Mouse (Mus musculus): ENCODE measurements around the gene Lnx2. TPM values are rescaled to one million over a fixed set of nuclear protein-coding genes. Genes with fewer than 3 reads are reported as not detected.
A peak's percentile ranks its signal among the peaks of the same experiment; 100 is the strongest.

Gene Lnx2
- polyA plus RNA-seq, 1 experiment from 2014 or later: 12.8 TPM

- Histone ChIP-seq H3K4me1 (replicated peaks; ENCODE audit: control insufficient read depth, insufficient read depth, low read length) (no peaks in the 10 kb centered on the region), H3K27me3 (replicated peaks; ENCODE audit: control insufficient read depth, insufficient read depth, low read length) (no peaks in the 10 kb centered on the region), H3K9me3 (ENCODE audit: control insufficient read depth, low read length) (no peaks in the 10 kb centered on the region), H3K4me3 (replicated peaks; ENCODE audit: low read length) (no peak overlapping the region), H3K27ac (ENCODE audit: low read length) (no peak overlapping the region), H3K4me2 (ENCODE audit: low read length) (no peak overlapping the region), H3K9ac (replicated peaks; ENCODE audit: low read depth, low read length) (no peak overlapping the region), H3K36me3 (ENCODE audit: control insufficient read depth, insufficient read depth) (no peaks in the 10 kb centered on the region)
- WGBS: 62% methylated on average over 12 of the region's 12 CpGs
- no peak for ATAC-seq
Measured at GRCm38 (mm10) chr5:147034283-147034682, 42.1 kb downstream of the Lnx2 start.

- H3K27ac ChIP-seq (ENCODE audit: low read length): no peak overlapping the region
- H3K9me3 ChIP-seq (ENCODE audit: control insufficient read depth, low read length): no peaks in the 10 kb centered on the region
- H3K4me3 ChIP-seq (replicated peaks; ENCODE audit: low read length): no peak overlapping the region
- WGBS: 92% methylated on average over 13 of the region's 13 CpGs
- H3K9ac ChIP-seq (replicated peaks; ENCODE audit: low read depth, low read length): no peak overlapping the region
- H3K27me3 ChIP-seq (replicated peaks; ENCODE audit: control insufficient read depth, insufficient read depth, low read length): no peaks in the 10 kb centered on the region
- H3K4me1 ChIP-seq (replicated peaks; ENCODE audit: control insufficient read depth, insufficient read depth, low read length): no peaks in the 10 kb centered on the region
- H3K36me3 ChIP-seq (ENCODE audit: control insufficient read depth, insufficient read depth): no peaks in the 10 kb centered on the region; the same call in 1 of the 2 replicates
- no peak for ATAC-seq
- H3K4me2 ChIP-seq (ENCODE audit: low read length): no peak overlapping the region
Measured at GRCm38 (mm10) chr5:147033155-147033554, 43.2 kb downstream of the Lnx2 start.

DNA sequence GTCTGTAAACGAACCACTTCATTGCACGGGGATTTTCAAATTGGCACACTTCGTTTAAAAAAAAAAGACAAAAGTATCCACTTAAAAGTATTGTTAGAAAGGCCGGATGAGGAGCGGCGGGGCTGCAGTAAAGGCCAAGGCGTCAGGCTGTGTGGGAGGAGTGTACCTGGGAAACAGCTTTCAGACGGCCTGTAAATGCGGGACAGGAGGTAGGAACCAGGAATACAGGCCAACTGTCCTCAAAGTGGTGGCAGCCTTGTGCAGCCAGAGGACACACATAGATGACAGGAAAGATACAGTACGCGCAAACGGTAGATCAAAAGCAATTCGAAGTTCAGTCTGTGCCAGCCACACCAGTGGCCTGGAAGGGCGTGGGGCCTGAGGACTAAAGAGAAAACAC, 45.1 kb downstream of the Lnx2 start:
- Histone ChIP-seq H3K4me1 (replicated peaks; ENCODE audit: control insufficient read depth, insufficient read depth, low read length) (no peaks in the 10 kb centered on the region), H3K4me3 (replicated peaks; ENCODE audit: low read length) (no peak overlapping the region), H3K27me3 (replicated peaks; ENCODE audit: control insufficient read depth, insufficient read depth, low read length) (no peaks in the 10 kb centered on the region), H3K27ac (ENCODE audit: low read length) (no peak overlapping the region), H3K4me2 (ENCODE audit: low read length) (no peak overlapping the region), H3K9me3 (ENCODE audit: control insufficient read depth, low read length) (no peaks in the 10 kb centered on the region), H3K36me3 (ENCODE audit: control insufficient read depth, insufficient read depth) (peaks cover 3% of the 10 kb centered on the region; the same call in 1 of the 2 replicates), H3K9ac (replicated peaks; ENCODE audit: low read depth, low read length) (no peak overlapping the region)
- ATAC-seq: no peak
- 65% methylated on average over 14 of the region's 14 CpGs for WGBS

GRCm38 (mm10) chr5:147024331-147025034, 51.9 kb downstream of the Lnx2 start:
- no peaks in the 10 kb centered on the region for H3K9me3 ChIP-seq (ENCODE audit: control insufficient read depth, low read length)
- peaks cover 3% of the 10 kb centered on the region; the same call in 1 of the 2 replicates for H3K36me3 ChIP-seq (ENCODE audit: control insufficient read depth, insufficient read depth)
- H3K9ac ChIP-seq (replicated peaks; ENCODE audit: low read depth, low read length): no peak overlapping the region
- no peak overlapping the region for H3K4me2 ChIP-seq (ENCODE audit: low read length)
- H3K4me1 ChIP-seq (replicated peaks; ENCODE audit: control insufficient read depth, insufficient read depth, low read length): no peaks in the 10 kb centered on the region
- 81% methylated on average over 24 of the region's 24 CpGs for WGBS
- H3K27ac ChIP-seq (ENCODE audit: low read length): no peak overlapping the region
- no peak overlapping the region for H3K4me3 ChIP-seq (replicated peaks; ENCODE audit: low read length)
- no peak for ATAC-seq
- no peaks in the 10 kb centered on the region for H3K27me3 ChIP-seq (replicated peaks; ENCODE audit: control insufficient read depth, insufficient read depth, low read length)

DNA sequence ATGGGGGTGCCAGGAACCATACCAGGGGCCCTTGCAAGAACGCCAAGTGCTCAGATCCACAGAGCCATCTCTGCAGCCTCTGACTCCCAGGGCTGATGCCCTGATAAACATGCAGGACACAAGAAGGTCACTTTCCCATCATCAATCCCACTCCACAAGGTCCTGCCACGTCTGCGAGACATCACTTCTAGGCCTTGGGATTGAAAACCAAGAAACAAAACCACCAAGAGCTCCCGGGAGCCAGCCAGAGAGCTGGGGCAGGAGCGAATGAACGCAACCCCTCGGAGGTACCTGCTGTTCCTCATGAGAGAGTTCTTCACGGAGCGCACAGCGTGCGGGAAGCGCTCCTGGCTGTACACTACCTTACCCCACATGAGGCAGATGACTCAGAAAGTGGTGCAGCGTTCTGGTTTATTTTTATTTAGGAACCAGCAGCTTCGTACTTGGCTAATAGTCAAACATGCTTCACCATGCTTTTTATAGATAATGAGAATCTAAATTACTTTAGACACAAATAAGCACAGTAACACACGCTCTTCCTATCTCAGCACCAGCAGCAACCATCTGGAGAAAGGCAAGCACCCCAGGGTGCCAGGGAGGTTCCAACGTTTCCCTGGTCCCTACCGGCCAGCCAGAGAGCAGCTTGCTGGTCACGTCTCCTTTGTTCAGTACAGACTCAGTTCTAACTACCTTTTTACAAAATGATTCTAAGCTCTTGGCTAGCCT, 53.0 kb downstream of the Lnx2 start:
- Histone ChIP-seq H3K4me2 (ENCODE audit: low read length) (no peak overlapping the region), H3K9me3 (ENCODE audit: control insufficient read depth, low read length) (no peaks in the 10 kb centered on the region), H3K27me3 (replicated peaks; ENCODE audit: control insufficient read depth, insufficient read depth, low read length) (no peaks in the 10 kb centered on the region), H3K4me1 (replicated peaks; ENCODE audit: control insufficient read depth, insufficient read depth, low read length) (no peaks in the 10 kb centered on the region), H3K27ac (ENCODE audit: low read length) (no peak overlapping the region), H3K4me3 (replicated peaks; ENCODE audit: low read length) (no peak overlapping the region), H3K36me3 (ENCODE audit: control insufficient read depth, insufficient read depth) (peaks cover 4% of the 10 kb centered on the region; the same call in 1 of the 2 replicates), H3K9ac (replicated peaks; ENCODE audit: low read depth, low read length) (no peak overlapping the region)
- WGBS: 86% methylated on average over 18 of the region's 18 CpGs
- ATAC-seq: no peak

DNA sequence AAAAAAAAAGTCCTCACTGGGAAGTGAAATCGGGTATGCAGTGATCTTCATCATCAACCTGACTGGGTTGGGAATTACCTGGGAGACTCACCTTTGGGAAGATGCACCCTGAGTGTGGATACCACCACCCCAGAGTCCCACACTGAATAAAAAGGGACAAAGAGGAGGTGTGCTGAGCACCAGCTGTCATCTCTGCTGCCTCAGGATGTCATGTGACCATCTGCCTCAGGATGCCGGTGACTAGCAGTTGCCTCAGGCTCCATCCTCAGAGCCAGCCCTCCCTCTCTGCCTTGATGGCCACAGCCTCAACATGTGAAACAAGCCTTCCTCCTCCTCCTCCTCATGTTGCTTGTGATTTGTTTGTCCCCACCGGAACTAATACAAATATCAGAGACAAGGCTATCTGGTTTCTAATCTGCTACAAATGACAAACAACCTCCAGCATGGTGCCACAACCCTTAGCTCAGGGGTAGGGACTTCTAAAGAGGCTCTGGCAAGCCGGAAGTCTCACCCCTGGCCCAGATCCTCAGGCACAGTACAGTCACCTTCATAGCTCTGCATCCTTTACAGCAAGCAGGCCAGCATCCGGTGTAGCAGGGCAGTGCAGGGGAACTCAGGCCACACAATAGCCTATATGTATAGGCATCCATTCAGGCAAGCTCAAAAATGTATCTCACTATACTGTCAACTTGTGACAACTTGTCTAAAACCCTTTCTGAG, 54.7 kb downstream of the Lnx2 start:
- H3K9ac ChIP-seq (replicated peaks; ENCODE audit: low read depth, low read length): no peak overlapping the region
- no peak for ATAC-seq
- H3K36me3 ChIP-seq (ENCODE audit: control insufficient read depth, insufficient read depth): 0 out of 2 replicates have a peak, but pooled peaks cover 3% of the 10 kb centered on the region
- WGBS: 79% methylated on average over 5 of the region's 5 CpGs
- no peaks in the 10 kb centered on the region for H3K9me3 ChIP-seq (ENCODE audit: control insufficient read depth, low read length)
- H3K4me3 ChIP-seq (replicated peaks; ENCODE audit: low read length): no peak overlapping the region
- H3K4me1 ChIP-seq (replicated peaks; ENCODE audit: control insufficient read depth, insufficient read depth, low read length): no peaks in the 10 kb centered on the region
- no peaks in the 10 kb centered on the region for H3K27me3 ChIP-seq (replicated peaks; ENCODE audit: control insufficient read depth, insufficient read depth, low read length)
- H3K27ac ChIP-seq (ENCODE audit: low read length): no peak overlapping the region
- no peak overlapping the region for H3K4me2 ChIP-seq (ENCODE audit: low read length)

DNA sequence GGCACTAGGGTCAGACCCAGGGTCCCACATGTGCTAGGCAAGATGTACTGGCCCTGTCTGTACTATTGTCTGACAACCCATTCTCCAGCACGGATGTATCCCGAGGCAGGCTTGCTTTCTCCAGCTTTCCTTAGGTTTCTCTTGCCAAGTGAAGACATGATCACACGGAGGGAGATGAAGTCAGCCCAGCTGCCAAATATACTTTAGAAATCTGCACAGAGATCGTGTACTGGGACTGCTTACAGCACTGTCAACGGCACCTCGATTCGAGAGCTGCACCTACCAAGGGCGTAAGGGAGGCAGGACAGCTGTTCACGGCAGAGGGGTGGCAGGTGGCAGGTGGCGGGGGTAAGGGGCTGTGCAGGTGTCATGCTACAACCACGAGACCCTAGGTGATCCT, 55.8 kb downstream of the Lnx2 start:
- Histone ChIP-seq H3K9ac (replicated peaks; ENCODE audit: low read depth, low read length) (no peak overlapping the region), H3K27ac (ENCODE audit: low read length) (no peak overlapping the region), H3K36me3 (ENCODE audit: control insufficient read depth, insufficient read depth) (0 out of 2 replicates have a peak, but pooled peaks cover 3% of the 10 kb centered on the region), H3K27me3 (replicated peaks; ENCODE audit: control insufficient read depth, insufficient read depth, low read length) (no peaks in the 10 kb centered on the region), H3K4me2 (ENCODE audit: low read length) (no peak overlapping the region), H3K9me3 (ENCODE audit: control insufficient read depth, low read length) (no peaks in the 10 kb centered on the region), H3K4me3 (replicated peaks; ENCODE audit: low read length) (no peak overlapping the region), H3K4me1 (replicated peaks; ENCODE audit: control insufficient read depth, insufficient read depth, low read length) (no peaks in the 10 kb centered on the region)
- 77% methylated on average over 11 of the region's 11 CpGs for WGBS
- ATAC-seq: 0 out of 2 replicates have a peak, but pooled peaks have one; percentile 18

DNA sequence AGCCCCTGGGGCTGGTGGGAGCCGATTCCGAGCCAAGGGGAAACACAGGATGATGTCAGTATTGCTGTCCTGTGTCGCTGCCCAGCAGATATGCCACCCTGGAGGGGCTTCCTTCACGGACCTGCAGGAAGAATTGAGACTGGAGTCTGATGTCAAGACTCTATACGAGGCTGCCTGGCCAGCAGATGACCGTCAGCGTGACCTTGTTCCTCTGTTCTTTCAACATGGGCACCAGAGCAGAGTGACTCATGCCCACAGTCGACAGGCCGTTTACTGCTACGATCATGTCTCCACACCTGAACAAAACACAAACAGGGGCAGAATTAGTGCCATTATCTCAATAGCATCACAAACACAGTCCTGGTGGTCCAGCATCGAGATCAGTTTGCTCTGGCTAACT, 57.6 kb downstream of the Lnx2 start:
- Histone ChIP-seq H3K27ac (ENCODE audit: low read length) (no peak overlapping the region), H3K9me3 (ENCODE audit: control insufficient read depth, low read length) (no peaks in the 10 kb centered on the region), H3K4me2 (ENCODE audit: low read length) (no peak overlapping the region), H3K4me1 (replicated peaks; ENCODE audit: control insufficient read depth, insufficient read depth, low read length) (no peaks in the 10 kb centered on the region), H3K27me3 (replicated peaks; ENCODE audit: control insufficient read depth, insufficient read depth, low read length) (no peaks in the 10 kb centered on the region), H3K36me3 (ENCODE audit: control insufficient read depth, insufficient read depth) (0 out of 2 replicates have a peak, but pooled peaks cover 3% of the 10 kb centered on the region), H3K4me3 (replicated peaks; ENCODE audit: low read length) (no peak overlapping the region), H3K9ac (replicated peaks; ENCODE audit: low read depth, low read length) (no peak overlapping the region)
- no peak for ATAC-seq
- 89% methylated on average over 11 of the region's 11 CpGs for WGBS

GRCm38 (mm10) chr5:147017526-147017925, 58.9 kb downstream of the Lnx2 start:
- Histone ChIP-seq H3K27ac (ENCODE audit: low read length) (no peak overlapping the region), H3K4me1 (replicated peaks; ENCODE audit: control insufficient read depth, insufficient read depth, low read length) (no peaks in the 10 kb centered on the region), H3K36me3 (ENCODE audit: control insufficient read depth, insufficient read depth) (0 out of 2 replicates have a peak, but pooled peaks cover 3% of the 10 kb centered on the region), H3K9ac (replicated peaks; ENCODE audit: low read depth, low read length) (no peak overlapping the region), H3K27me3 (replicated peaks; ENCODE audit: control insufficient read depth, insufficient read depth, low read length) (no peaks in the 10 kb centered on the region), H3K4me2 (ENCODE audit: low read length) (no peak overlapping the region), H3K4me3 (replicated peaks; ENCODE audit: low read length) (no peak overlapping the region), H3K9me3 (ENCODE audit: control insufficient read depth, low read length) (no peaks in the 10 kb centered on the region)
- ATAC-seq: no peak
- 86% methylated on average over 11 of the region's 11 CpGs for WGBS
